Mouse (Mus musculus) small intestine, adult 2 months (tissue): ENCODE data around the gene Thada.

ENCODE experiments used
- CTCF ChIP-seq: fragments of 200-500 bp; IDR thresholded peaks from 2 replicates; pipeline ENCODE4 v1.5.1; 2012; ENCODE audit warnings: low read depth, mild to moderate bottlenecking, control low read depth, inconsistent platforms, low read length, moderate library complexity, mixed read lengths; ENCODE audit not compliant: insufficient replicate concordance, insufficient read length; ENCODE audit errors: extremely low read depth
- POLR2A ChIP-seq: fragments of 200-500 bp; IDR thresholded peaks from 2 replicates; pipeline ENCODE4 v1.6.1; 2012; ENCODE audit warnings: low read depth, mild to moderate bottlenecking, control low read depth, inconsistent platforms, low read length, moderate library complexity

DNA sequence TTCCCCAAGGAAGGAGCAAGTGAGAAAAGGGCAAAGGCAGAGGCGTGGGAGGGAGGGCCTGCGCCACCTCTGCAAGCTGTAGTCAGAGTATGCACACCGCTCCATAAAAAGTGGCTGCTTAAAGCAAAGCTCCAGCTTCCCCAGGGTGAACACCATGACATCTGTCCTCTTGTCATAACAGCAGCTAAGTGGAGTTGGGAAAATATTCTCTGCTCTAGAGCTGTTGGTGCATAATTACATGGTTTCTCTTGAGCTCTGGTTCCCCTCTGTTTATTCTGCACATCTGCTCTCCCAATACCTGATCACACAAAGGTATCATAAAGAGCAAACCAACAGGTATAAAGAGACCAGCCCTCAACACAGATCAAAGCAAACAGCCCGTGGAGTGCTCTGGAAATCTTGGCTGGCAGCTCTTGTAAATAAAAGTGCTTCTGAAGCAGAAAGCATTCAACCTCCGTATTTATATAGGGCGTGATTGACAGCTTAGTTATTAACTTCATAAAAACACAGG is 100.2 kb downstream of the Thada start:
- no peak for TF ChIP-seq CTCF
- no peak for TF ChIP-seq POLR2A
